ENCODE assay signal across 21 mouse cellular contexts in genomic region chr9:79993066-79993465, GRCm38 (mm10).
"Had no signal": no experiment of that assay in that cellular context is flagged by ENCODE, and none has a peak within 500 bp of the region (broad histone marks: within the 10 kb centered on the region; RNA-seq: fewer than 3 reads in every experiment).

No protein-coding gene starts in this region.

- H3K27me3 ChIP-seq: limb, embryonic 13.5 days; liver, embryonic 12.5 days; liver, embryonic 15.5 days; lung, embryonic 15.5 days; megakaryocyte, embryonic 14.5 days; neural tube, embryonic 13.5 days had no signal

- H3K27ac ChIP-seq: kidney, postnatal 0 days; layer of hippocampus, adult 2 months; limb, embryonic 10.5 days; limb, embryonic 13.5 days; liver, embryonic 12.5 days; liver, embryonic 15.5 days; lung, embryonic 15.5 days; neural tube, embryonic 13.5 days; stomach, postnatal 0 days had no signal

- ATAC-seq: liver, embryonic 12.5 days had no signal

- DNase-seq: kidney, postnatal 25 days; layer of hippocampus, adult 9-11 months; liver; lung, adult 18-20 months; lung, postnatal 10 days; lung, postnatal 36 days; midbrain, embryonic 14.5 days; retina, postnatal 1 day; thymus, adult 2 months; thymus, postnatal 14 days; thymus, postnatal 4 days had no signal

- H3K4me3 ChIP-seq: layer of hippocampus, adult 2 months; limb, embryonic 10.5 days; limb, embryonic 13.5 days; liver, embryonic 12.5 days; liver, embryonic 15.5 days; lung, embryonic 15.5 days; megakaryocyte, embryonic 14.5 days; neural tube, embryonic 13.5 days had no signal
